Mouse (Mus musculus) heart, adult 8-10 months (tissue): ENCODE results near the gene Fus. TPM values are rescaled to one million over a fixed set of nuclear protein-coding genes. Genes with fewer than 3 reads are reported as not detected.

Experiments used
- DNase-seq: peaks from one replicate; pipeline ENCODE4 v3.0.0; 2022; ENCODE audit warnings: low spot score
- total RNA-seq, 4 experiments: library from RNA; stranded (reverse); gene quantifications; 2 replicates each; pipeline ENCODE4 v1.2.4; 2022

Gene Fus
- total RNA-seq, 4 experiments from 2014 or later: 129 to 232 (median 187) TPM

GRCm38 (mm10) chr7:127944614-127945013 is 22.6 kb upstream of the Fus start:
- no peak for DNase-seq

GRCm38 (mm10) chr7:127946470-127947023 is 20.7 kb upstream of the Fus start, which contains the start of gene Prss36:
TSS of gene Prss36 (minus strand) at chr7:127946725.
- no peak for DNase-seq

GRCm38 (mm10) chr7:127952864-127953581 is 14.2 kb upstream of the Fus start:
- no peak for DNase-seq

- no peak for DNase-seq
These were observed 7.9 kb upstream of the Fus start for GRCm38 (mm10) chr7:127959364-127959763.

GRCm38 (mm10) chr7:127966371-127966918 is 812 bp upstream of the Fus start:
- DNase-seq: peak; percentile 12

GRCm38 (mm10) chr7:127967922-127968828 is 918 bp downstream of the Fus start:
- peak; percentile 77 for DNase-seq

GRCm38 (mm10) chr7:127974413-127974930 is 7.2 kb downstream of the Fus start:
- DNase-seq: peak; percentile 36

- no peak for DNase-seq
These were observed 11.6 kb downstream of the Fus start for GRCm38 (mm10) chr7:127978856-127979255.

GRCm38 (mm10) chr7:127980606-127981005 is 13.3 kb downstream of the Fus start:
- no peak for DNase-seq

- DNase-seq: no peak
These were observed 21.6 kb downstream of the Fus start for GRCm38 (mm10) chr7:127988904-127989303.

GRCm38 (mm10) chr7:127991643-127992487 is 24.6 kb downstream of the Fus start:
- DNase-seq: peak; percentile 69

GRCm38 (mm10) chr7:127992488-127993340 is 25.5 kb downstream of the Fus start:
- no peak for DNase-seq

GRCm38 (mm10) chr7:127993341-127993977 is 26.2 kb downstream of the Fus start, which contains the start of gene Pycard:
TSS of gene Pycard (minus strand) at chr7:127993867.
- DNase-seq: peak; percentile 41

- no peak for DNase-seq
These were observed 32.2 kb downstream of the Fus start for GRCm38 (mm10) chr7:127999436-127999835.

- DNase-seq: no peak
These were observed 33.1 kb downstream of the Fus start for GRCm38 (mm10) chr7:128000068-128000950.

- DNase-seq: no peak
These were observed 35.8 kb downstream of the Fus start for GRCm38 (mm10) chr7:128003098-128003497.

- DNase-seq: peak; percentile 64
These were observed 36.4 kb downstream of the Fus start, which contains the start of gene Trim72 for GRCm38 (mm10) chr7:128003688-128004087. TSS of gene Trim72 (plus strand) at chr7:128003949.

- DNase-seq: no peak
These were observed 36.9 kb downstream of the Fus start for GRCm38 (mm10) chr7:128004150-128004486.
